Mouse (Mus musculus) left cerebral cortex, adult 18-20 months (tissue): Measurements from ENCODE around the gene Bod1. TPM values are rescaled to one million over a fixed set of nuclear protein-coding genes. Genes with fewer than 3 reads are reported as not detected.

Experiments
- DNase-seq, 2 experiments: peaks; one replicate each; pipeline ENCODE4 v3.0.0; 2021 to 2022; ENCODE audit warnings: low spot score in 2 of 2, mixed read lengths in 1 of 2
- long read RNA-seq, 2 experiments: library from polyadenylated mRNA; stranded (forward); transcript quantifications; one replicate each; pipeline ENCODE4 v2.0.0; 2021
- total RNA-seq, 2 experiments: library from RNA; stranded (reverse); gene quantifications; 2 replicates each; pipeline ENCODE4 v1.2.3; 2021

Gene Bod1
- total RNA-seq, result 100 to 1,000 TPM; 107 to 108 TPM
- long read RNA-seq, experiment 1, transcript Bod1-201 (4 exons, 1,394 nt), result major isoform, 132 of 148 reads
- long read RNA-seq, experiment 1, partial matches to known transcripts, result 7 of 148 reads
- long read RNA-seq, experiment 1, other reads (novel, unspliced or antisense), result 5 of 148 reads
- long read RNA-seq, experiment 2, transcript Bod1-201 (4 exons, 1,394 nt), result major isoform, 107 of 119 reads
- long read RNA-seq, experiment 2, partial matches to known transcripts, result 0 of 119 reads
- long read RNA-seq, experiment 2, other reads (novel, unspliced or antisense), result 9 of 119 reads

- peak; percentile 94 to 95 for DNase-seq
These were observed at the start of gene Bod1 for GRCm38 (mm10) chr11:31671354-31672169. Gene Bod1 (minus strand): TSS chr11:31671885.

- no peak for DNase-seq
These were observed 47.4 kb upstream of the Bod1 start for GRCm38 (mm10) chr11:31719090-31719489.

- no peak for DNase-seq
These were observed 46.4 kb upstream of the Bod1 start for GRCm38 (mm10) chr11:31717926-31718735.

- peak; percentile 46 to 58 for DNase-seq
These were observed 42.0 kb upstream of the Bod1 start for GRCm38 (mm10) chr11:31713641-31714121.

GRCm38 (mm10) chr11:31713116-31713515 lies 41.4 kb upstream of the Bod1 start:
- DNase-seq, result peak in 1 of 2 experiments; percentile 30

GRCm38 (mm10) chr11:31707771-31708170 lies 36.1 kb upstream of the Bod1 start:
- DNase-seq, result no peak

GRCm38 (mm10) chr11:31703173-31703572 lies 31.5 kb upstream of the Bod1 start:
- DNase-seq, result peak; percentile 61 to 66

GRCm38 (mm10) chr11:31701901-31702300 lies 30.2 kb upstream of the Bod1 start:
- no peak for DNase-seq

GRCm38 (mm10) chr11:31699502-31699901 lies 27.8 kb upstream of the Bod1 start:
- DNase-seq, result no peak

GRCm38 (mm10) chr11:31694801-31695200 lies 23.1 kb upstream of the Bod1 start:
- DNase-seq, result peak; percentile 64 to 77

GRCm38 (mm10) chr11:31694109-31694508 lies 22.4 kb upstream of the Bod1 start:
- DNase-seq, result no peak

GRCm38 (mm10) chr11:31693322-31693721 lies 21.6 kb upstream of the Bod1 start:
- DNase-seq, result no peak

- DNase-seq, result no peak
These were observed 17.3 kb upstream of the Bod1 start for GRCm38 (mm10) chr11:31688956-31689355.

- DNase-seq, result no peak
These were observed 13.4 kb upstream of the Bod1 start for GRCm38 (mm10) chr11:31684913-31685567.

- DNase-seq, result peak; percentile 53 to 65
These were observed 12.4 kb upstream of the Bod1 start for GRCm38 (mm10) chr11:31684126-31684525.

- no peak for DNase-seq
These were observed 8.2 kb upstream of the Bod1 start for GRCm38 (mm10) chr11:31679840-31680381.

GRCm38 (mm10) chr11:31677309-31677708 lies 5.6 kb upstream of the Bod1 start:
- no peak for DNase-seq

- no peak for DNase-seq
These were observed 5.1 kb upstream of the Bod1 start for GRCm38 (mm10) chr11:31676661-31677252.

GRCm38 (mm10) chr11:31675430-31675829 lies 3.7 kb upstream of the Bod1 start:
- peak in 1 of 2 experiments; percentile 53 for DNase-seq

- DNase-seq, result no peak
These were observed 482 bp upstream of the Bod1 start for GRCm38 (mm10) chr11:31672170-31672563.
